Mouse (Mus musculus) midbrain, embryonic 16.5 days (tissue): ENCODE measurements at regions not wholly inside any gene's neighbourhood (a gene's known extent, or its start where the extent isn't known, plus 50 kb on each side); places are given as distances from the start of the nearest gene placed in this dataset.

Source experiments
- ATAC-seq: fragments of 200-750 bp; cut with Nextera tagmentation; 2 replicates; pipeline ENCODE4 v1.8.0; 2017; ENCODE audit warnings: moderate TSS enrichment
- H3K27ac ChIP-seq: fragments of 300-500 bp; sonication (generic); 2 replicates; pipeline ENCODE4 v1.5.1; 2014; ENCODE audit warnings: mild to moderate bottlenecking, low read length, mixed read lengths
- H3K27me3 ChIP-seq: fragments of 300-500 bp; sonication (generic); 2 replicates; pipeline ENCODE4 v1.6.1; 2014; ENCODE audit warnings: low read depth, low read length, mixed read lengths; ENCODE audit not compliant: control insufficient read depth, insufficient read depth
- H3K36me3 ChIP-seq: fragments of 300-500 bp; sonication (generic); 2 replicates; pipeline ENCODE4 v1.6.1; 2014; ENCODE audit warnings: mild to moderate bottlenecking, low read length, moderate library complexity, mixed read lengths; ENCODE audit not compliant: control insufficient read depth, insufficient read depth
- H3K4me1 ChIP-seq: fragments of 300-500 bp; sonication (generic); 2 replicates; pipeline ENCODE4 v1.6.1; 2014; ENCODE audit warnings: mild to moderate bottlenecking, low read length, mixed read lengths; ENCODE audit not compliant: control insufficient read depth, insufficient read depth
- H3K4me2 ChIP-seq: fragments of 300-500 bp; sonication (generic); 2 replicates; pipeline ENCODE4 v1.6.1; 2014; ENCODE audit warnings: mild to moderate bottlenecking, low read length, mixed read lengths
- H3K4me3 ChIP-seq: fragments of 300-500 bp; sonication (generic); 2 replicates; pipeline ENCODE4 v1.5.1; 2014; ENCODE audit warnings: low read depth, mild to moderate bottlenecking, low read length, moderate library complexity, mixed read lengths
- H3K9ac ChIP-seq: fragments of 300-500 bp; sonication (generic); 2 replicates; pipeline ENCODE4 v1.6.1; 2014; ENCODE audit warnings: low read depth, low read length, mixed read lengths
- H3K9me3 ChIP-seq: fragments of 300-500 bp; sonication (generic); replicated peaks from 2 replicates; pipeline ENCODE4 v1.6.1; 2014; ENCODE audit warnings: mild to moderate bottlenecking, low read length, mixed read lengths; ENCODE audit not compliant: control insufficient read depth, poor library complexity, severe bottlenecking
- WGBS: fragments of 180-500 bp; shearing (Covaris S2); extraction: QIAGEN DNeasy Blood & Tissue Kit; methylation state at CpG from one replicate; pipeline ENCODE4 v1.1.7; 2014; 5-methylcytosine and 5-hydroxymethylcytosine counted together

- no peaks in the 10 kb centered on the region for H3K4me1 ChIP-seq
- no peaks in the 10 kb centered on the region for H3K9me3 ChIP-seq
- peak overlapping the region; percentile 22 for H3K4me3 ChIP-seq
- H3K27ac ChIP-seq = no peak overlapping the region
- peak overlapping the region; percentile 38; the same call in 1 of the 2 replicates for H3K9ac ChIP-seq
- peak overlapping the region; percentile 55 for H3K4me2 ChIP-seq
- WGBS = 12% methylated on average over 6 of the region's 6 CpGs
- H3K36me3 ChIP-seq = no peaks in the 10 kb centered on the region
- no peaks in the 10 kb centered on the region for H3K27me3 ChIP-seq
- peak; percentile 47 for ATAC-seq
Measured at GRCm38 (mm10) chr6:70714239-70714638, 77.8 kb downstream of the Rpia start.

GRCm38 (mm10) chr6:70713665-70714064, 78.4 kb downstream of the Rpia start:
- Histone ChIP-seq H3K4me3 (no peak overlapping the region), H3K27ac (no peak overlapping the region), H3K4me2 (no peak overlapping the region), H3K4me1 (no peaks in the 10 kb centered on the region), H3K36me3 (no peaks in the 10 kb centered on the region), H3K9me3 (no peaks in the 10 kb centered on the region), H3K27me3 (no peaks in the 10 kb centered on the region), H3K9ac (no peak overlapping the region)
- WGBS = 80% methylated on average over 6 of the region's 6 CpGs
- ATAC-seq = no peak

GRCm38 (mm10) chr6:70713118-70713517, 78.9 kb downstream of the Rpia start:
- H3K4me1 ChIP-seq = no peaks in the 10 kb centered on the region
- no peaks in the 10 kb centered on the region for H3K27me3 ChIP-seq
- H3K4me2 ChIP-seq = no peak overlapping the region
- H3K36me3 ChIP-seq = no peaks in the 10 kb centered on the region
- no peak overlapping the region for H3K9ac ChIP-seq
- H3K9me3 ChIP-seq = no peaks in the 10 kb centered on the region
- H3K27ac ChIP-seq = no peak overlapping the region
- no peak overlapping the region for H3K4me3 ChIP-seq
- 49% methylated on average over 7 of the region's 7 CpGs for WGBS
- ATAC-seq = no peak

GRCm38 (mm10) chr6:70709338-70710055, 82.5 kb downstream of the Rpia start:
- 11% methylated on average over 7 of the region's 7 CpGs for WGBS

GRCm38 (mm10) chr6:70695596-70695995, 96.4 kb downstream of the Rpia start:
- H3K27me3 ChIP-seq = no peaks in the 10 kb centered on the region
- H3K4me2 ChIP-seq = no peak overlapping the region
- 97% methylated on average over 26 of the region's 26 CpGs for WGBS
- H3K27ac ChIP-seq = no peak overlapping the region
- no peaks in the 10 kb centered on the region for H3K9me3 ChIP-seq
- H3K9ac ChIP-seq = no peak overlapping the region
- no peaks in the 10 kb centered on the region for H3K4me1 ChIP-seq
- no peak for ATAC-seq
- H3K36me3 ChIP-seq = no peaks in the 10 kb centered on the region
- H3K4me3 ChIP-seq = no peak overlapping the region

More at GRCm38 (mm10) chr6:70709338-70710055, 82.5 kb downstream of the Rpia start:
- ATAC-seq = peak; percentile 80
- H3K27me3 ChIP-seq = no peaks in the 10 kb centered on the region
- no peak overlapping the region for H3K4me3 ChIP-seq
- H3K9ac ChIP-seq = no peak overlapping the region
- H3K36me3 ChIP-seq = no peaks in the 10 kb centered on the region
- 0 out of 2 replicates have a peak overlapping the region, but pooled peaks have one; percentile 17 for H3K4me2 ChIP-seq
- no peaks in the 10 kb centered on the region for H3K4me1 ChIP-seq
- no peak overlapping the region for H3K27ac ChIP-seq
- H3K9me3 ChIP-seq = no peaks in the 10 kb centered on the region
